Comparison of ENCODE assay signal across 9 mouse cellular contexts in genomic region chr9:89687503-89688226, GRCm38 (mm10). TPM values are rescaled to one million over a fixed set of nuclear protein-coding genes. Genes with fewer than 3 reads are reported as not detected.
DNase-seq lines count a peak whose midpoint lies in the region; ATAC-seq and TF ChIP-seq lines count a peak whose summit lies in the region.
"Had no signal": no experiment of that assay in that cellular context is flagged by ENCODE, and none has a peak within 500 bp of the region (broad histone marks: within the 10 kb centered on the region; RNA-seq: fewer than 3 reads in every experiment).

No protein-coding gene starts in this region.

- H3K4me2 ChIP-seq in hindbrain, embryonic 11.5 days (replicated peaks; ENCODE audit: low read depth, low read length) = no peak overlapping the region

- H3K9me3 ChIP-seq in hindbrain, embryonic 11.5 days (ENCODE audit: control insufficient read depth, low read length) = no peaks in the 10 kb centered on the region
- no peaks in the 10 kb centered on the region for H3K9me3 ChIP-seq in hindbrain, embryonic 10.5 days

- H3K27me3 ChIP-seq in hindbrain, embryonic 11.5 days (ENCODE audit: control insufficient read depth, insufficient read depth, low read length) = no peaks in the 10 kb centered on the region
- H3K27me3 ChIP-seq in hindbrain, embryonic 10.5 days (ENCODE audit: insufficient read depth, poor library complexity, severe bottlenecking) = no peaks in the 10 kb centered on the region

- WGBS in hindbrain, embryonic 11.5 days = 57% methylated on average over 10 of the region's 10 CpGs
- 61% methylated on average over 10 of the region's 10 CpGs for WGBS in hindbrain, embryonic 10.5 days

- no peaks in the 10 kb centered on the region for H3K36me3 ChIP-seq in hindbrain, embryonic 11.5 days (ENCODE audit: control insufficient read depth, insufficient read depth, low read length)
- no peaks in the 10 kb centered on the region for H3K36me3 ChIP-seq in hindbrain, embryonic 10.5 days

- no peak overlapping the region for H3K4me3 ChIP-seq in hindbrain, embryonic 11.5 days (ENCODE audit: low read depth, low read length)
- no peak overlapping the region for H3K4me3 ChIP-seq in hindbrain, embryonic 10.5 days
- no peak overlapping the region for H3K4me3 ChIP-seq in bone marrow macrophage, adult 2 months (ENCODE audit: insufficient read depth, low read length)

- peak; percentile 40 for ATAC-seq in hindbrain, embryonic 11.5 days (ENCODE audit: low FRiP score)

- TF ChIP-seq CTCF in bone marrow macrophage, adult 2 months (IDR thresholded peaks at IDR 0.05; ENCODE audit: low read depth, low read length) = peak; percentile 52

- TF ChIP-seq POLR2A in bone marrow macrophage, adult 2 months (IDR thresholded peaks at IDR 0.05; ENCODE audit: borderline replicate concordance, low read depth, low read length) = no peak

- DNase-seq in hindbrain, embryonic 11.5 days (ENCODE audit: low spot score) = peak; percentile 53
- no peak for DNase-seq in hindbrain, embryonic 10.5 days (ENCODE audit: low spot score)
- peak; percentile 79 for DNase-seq in A20 (ENCODE audit: low read depth, low spot score)
- DNase-seq in induced T-regulatory cell, adult 2 months (ENCODE audit: low read depth) = peak; percentile 62
- DNase-seq in retina, embryonic 14.5 days (ENCODE audit: low spot score) = peak; percentile 60
- no peak for DNase-seq in adrenal gland, adult 18-20 months (ENCODE audit: low spot score in 2 of 2)
- no peak for DNase-seq in spleen, adult 12 weeks (ENCODE audit: low spot score)

- H3K4me1 ChIP-seq in hindbrain, embryonic 11.5 days (replicated peaks; ENCODE audit: control insufficient read depth, insufficient read depth, low read length) = no peaks in the 10 kb centered on the region
- H3K4me1 ChIP-seq in hindbrain, embryonic 10.5 days (replicated peaks) = no peaks in the 10 kb centered on the region
- H3K4me1 ChIP-seq in bone marrow macrophage, adult 2 months (ENCODE audit: control insufficient read depth, insufficient read depth, low read length) = no peaks in the 10 kb centered on the region; the same call in 1 of the 2 replicates

- no peak overlapping the region for H3K27ac ChIP-seq in hindbrain, embryonic 11.5 days (ENCODE audit: low read depth, low read length)
- no peak overlapping the region for H3K27ac ChIP-seq in hindbrain, embryonic 10.5 days
- H3K27ac ChIP-seq in bone marrow macrophage, adult 2 months (ENCODE audit: insufficient read depth, low read depth, low read length) = no peak overlapping the region

- H3K9ac ChIP-seq in hindbrain, embryonic 11.5 days (ENCODE audit: low read depth, low read length) = no peak overlapping the region

RNA-seq across cellular contexts. Expression of gene Tmed3, which starts 17.2 kb away (rescaled TPM):
- 43.9 and 46.2 TPM in 2 replicates for polyA plus RNA-seq in hindbrain, embryonic 11.5 days (2014; fragmentation: Nextera tagmentation; extraction: Ambion mirVana)
- 47.6 and 51.9 TPM in 2 replicates for polyA plus RNA-seq in hindbrain, embryonic 10.5 days (2016; fragmentation: Nextera tagmentation; extraction: Ambion mirVana)
- 75.2 and 81.0 TPM in 2 replicates for polyA plus RNA-seq in bone marrow macrophage, adult 2 months (2012; ENCODE audit: insufficient read depth, insufficient read length, missing spikeins)
- 10 to 100 TPM; 64.0 to 83.4 TPM for total RNA-seq in adrenal gland, adult 18-20 months (2021)

RNA-seq across cellular contexts. Expression of gene Ankrd34c, which starts 50.6 kb away (rescaled TPM):
- polyA plus RNA-seq in hindbrain, embryonic 11.5 days (2014; fragmentation: Nextera tagmentation; extraction: Ambion mirVana) = not detected in 2 replicates
- polyA plus RNA-seq in hindbrain, embryonic 10.5 days (2016; fragmentation: Nextera tagmentation; extraction: Ambion mirVana) = not detected in 2 replicates
- not detected in 2 replicates for polyA plus RNA-seq in bone marrow macrophage, adult 2 months (2012; ENCODE audit: insufficient read depth, insufficient read length, missing spikeins)
- not detected for total RNA-seq in adrenal gland, adult 18-20 months (2021)
- polyA plus RNA-seq: stomach, embryonic 16.5 days had no signal

Comparison
In these comparisons a context has a peak if more than half of its experiments do, and no peak if none do; other contexts are left out.
1. DNase-seq: peak in hindbrain, embryonic 11.5 days (single experiment), A20 (single experiment), induced T-regulatory cell, adult 2 months (single experiment) and retina, embryonic 14.5 days (single experiment); none in hindbrain, embryonic 10.5 days (single experiment), adrenal gland, adult 18-20 months (0 of 2) and spleen, adult 12 weeks (single experiment).